Mouse (Mus musculus): ENCODE measurements around the gene Slc24a3. TPM values are rescaled to one million over a fixed set of nuclear protein-coding genes. Genes with fewer than 3 reads are reported as not detected.
A peak's percentile ranks its signal among the peaks of the same experiment; 100 is the strongest.

Gene Slc24a3
- total RNA-seq, 2 experiments from 2014 or later, result 0.58 to 0.70 TPM

DNA sequence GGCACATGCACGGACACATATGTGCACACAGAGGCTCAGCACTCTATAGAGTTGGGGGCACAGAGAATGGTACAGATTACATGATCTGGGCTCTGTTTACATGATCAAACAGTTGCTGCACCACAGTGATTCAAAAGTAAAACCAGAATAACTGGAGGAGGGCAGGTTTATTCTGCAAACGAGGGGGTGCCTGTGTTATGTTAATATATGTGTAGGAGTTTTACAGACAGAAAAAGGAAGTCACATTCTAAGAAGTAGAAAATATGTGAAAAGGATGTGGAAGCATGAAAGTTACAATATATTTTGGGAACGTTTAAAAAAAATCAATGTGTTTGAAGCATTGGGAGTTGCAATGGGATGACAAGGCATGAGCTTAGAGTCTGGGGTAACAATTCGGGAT, 175.4 kb downstream of the Slc24a3 start:
- no peak for ATAC-seq (ENCODE audit: poor library complexity, severe bottlenecking)

GRCm38 (mm10) chr2:145344521-145344920, 177.0 kb downstream of the Slc24a3 start:
- ATAC-seq (ENCODE audit: poor library complexity, severe bottlenecking), result no peak

DNA sequence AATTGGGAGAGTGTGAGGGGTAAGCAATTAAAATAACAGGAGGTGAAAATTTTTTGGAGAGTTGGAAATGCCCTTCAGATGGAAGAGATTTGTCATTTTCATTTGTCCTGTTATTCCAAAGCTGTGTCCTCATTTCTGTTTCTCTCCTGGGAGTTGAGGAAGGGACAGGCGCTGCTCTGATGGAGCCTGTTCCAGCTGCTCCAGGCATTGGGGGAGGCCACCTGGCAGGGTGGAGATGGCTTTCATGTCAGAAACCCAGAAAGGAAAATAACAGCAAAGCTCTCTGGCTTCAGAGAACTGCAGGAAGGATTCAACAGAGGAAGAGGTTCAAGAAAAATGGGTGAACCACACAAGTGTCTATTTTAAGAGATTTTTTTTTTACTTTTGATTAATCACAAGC, 186.2 kb downstream of the Slc24a3 start:
- ATAC-seq (ENCODE audit: poor library complexity, severe bottlenecking), result no peak

DNA sequence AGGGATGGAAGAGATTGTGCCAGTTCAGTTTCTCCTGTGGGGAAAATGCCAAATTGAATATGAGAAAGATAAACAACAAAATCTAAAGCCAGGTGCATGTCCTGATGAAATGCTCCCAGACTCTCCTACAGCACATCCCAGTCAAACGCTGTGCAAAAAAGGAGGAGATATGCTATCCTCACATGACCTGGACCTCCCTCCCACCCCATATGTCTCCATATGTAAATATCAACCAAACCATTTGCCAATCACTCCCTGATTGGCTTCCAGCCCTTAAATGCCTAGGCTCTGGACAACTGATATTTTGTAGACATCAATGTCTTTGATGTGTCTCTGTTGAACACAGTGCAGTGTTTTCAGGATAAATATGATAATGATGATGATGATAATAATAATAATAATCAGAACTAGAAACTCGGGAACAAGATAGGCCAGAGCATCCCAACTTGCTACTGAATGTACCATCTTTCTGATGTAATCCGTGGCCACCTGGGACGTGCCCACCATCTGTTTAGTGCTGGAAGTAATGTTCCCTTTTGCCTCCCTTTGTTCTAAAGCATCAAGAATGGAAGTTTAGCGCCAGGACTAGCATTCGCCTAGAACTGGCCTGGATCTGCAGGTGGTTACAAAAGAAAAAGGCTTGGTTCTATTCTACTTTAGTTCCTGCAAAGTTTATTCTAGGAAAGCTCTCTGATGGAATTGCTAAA, 190.8 kb downstream of the Slc24a3 start:
- ATAC-seq (ENCODE audit: poor library complexity, severe bottlenecking), result no peak

- ATAC-seq (ENCODE audit: poor library complexity, severe bottlenecking), result no peak
Observed at GRCm38 (mm10) chr2:145363604-145364003, 196.1 kb downstream of the Slc24a3 start.

DNA sequence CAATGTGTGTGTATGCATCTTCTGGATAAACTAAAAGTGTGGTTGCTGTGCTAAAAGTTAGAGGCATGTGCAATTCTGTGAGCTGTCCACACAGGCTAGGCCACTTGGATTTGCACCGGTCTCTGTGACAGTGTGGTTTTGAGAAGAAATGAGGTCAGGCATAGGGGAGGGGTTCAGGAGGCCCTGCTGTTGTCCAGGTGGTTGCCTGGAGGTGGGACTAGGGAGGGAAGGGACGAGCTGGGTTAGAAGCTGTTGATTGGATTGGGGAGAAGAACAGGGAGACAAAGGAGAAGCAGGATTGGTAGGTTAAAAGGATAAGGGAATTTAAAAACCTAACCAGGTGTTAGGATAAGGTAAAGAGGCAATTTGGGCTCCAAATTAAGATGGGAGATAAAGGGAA, 201.1 kb downstream of the Slc24a3 start:
- no peak for ATAC-seq (ENCODE audit: poor library complexity, severe bottlenecking)

DNA sequence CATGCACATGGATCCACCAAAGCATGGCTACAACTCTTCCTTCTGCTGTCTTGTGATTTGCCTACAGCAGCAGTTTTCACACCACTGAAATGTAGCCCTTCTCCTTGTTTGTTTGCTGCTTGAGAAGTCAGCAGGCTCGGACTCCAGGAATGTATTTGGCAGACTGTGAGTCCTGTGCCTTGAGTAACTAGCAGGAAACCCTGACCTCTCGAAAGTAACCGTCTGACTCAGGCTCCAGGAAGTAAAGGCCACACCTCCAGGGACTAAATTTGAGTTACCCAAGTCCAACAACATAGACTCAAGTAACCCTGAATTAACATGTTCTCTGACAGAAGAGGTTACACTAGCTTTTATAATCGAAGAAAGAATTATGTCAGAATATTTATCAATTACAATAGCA, 203.2 kb downstream of the Slc24a3 start:
- ATAC-seq (ENCODE audit: poor library complexity, severe bottlenecking), result peak; percentile 26; the same call in 1 of the 2 replicates

- ATAC-seq (ENCODE audit: poor library complexity, severe bottlenecking), result no peak
Observed at GRCm38 (mm10) chr2:145373803-145374202, 206.2 kb downstream of the Slc24a3 start.

GRCm38 (mm10) chr2:145382908-145383770, 215.6 kb downstream of the Slc24a3 start:
- ATAC-seq (ENCODE audit: poor library complexity, severe bottlenecking), result no peak

- no peak for ATAC-seq (ENCODE audit: poor library complexity, severe bottlenecking)
Observed at GRCm38 (mm10) chr2:145384221-145384620, 216.7 kb downstream of the Slc24a3 start.

GRCm38 (mm10) chr2:145385220-145385619, 217.7 kb downstream of the Slc24a3 start:
- ATAC-seq (ENCODE audit: poor library complexity, severe bottlenecking), result no peak

DNA sequence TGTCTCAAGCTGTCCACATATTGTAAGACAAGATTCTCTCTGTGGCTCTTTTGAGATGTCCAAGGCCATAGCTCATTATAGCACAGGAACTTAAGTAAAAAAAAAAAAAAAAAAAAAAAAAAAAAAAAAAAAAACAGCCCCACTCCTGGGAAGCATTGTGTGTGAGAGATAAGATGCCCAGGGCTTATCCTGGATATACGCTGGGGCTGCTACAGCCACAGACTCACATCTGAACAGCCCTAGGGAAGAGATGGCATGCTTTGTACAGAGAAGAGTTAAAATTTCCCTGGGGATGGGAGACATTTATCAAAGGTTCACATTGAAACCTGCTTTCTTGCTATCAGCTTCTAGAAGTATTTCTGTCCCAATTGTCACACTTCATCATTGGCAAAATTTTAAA, 218.2 kb downstream of the Slc24a3 start:
- ATAC-seq (ENCODE audit: poor library complexity, severe bottlenecking), result no peak

- no peak for ATAC-seq (ENCODE audit: poor library complexity, severe bottlenecking)
Observed at GRCm38 (mm10) chr2:145395804-145396203, 228.2 kb downstream of the Slc24a3 start.

GRCm38 (mm10) chr2:145396579-145396978, 229.0 kb downstream of the Slc24a3 start:
- ATAC-seq (ENCODE audit: poor library complexity, severe bottlenecking), result no peak

DNA sequence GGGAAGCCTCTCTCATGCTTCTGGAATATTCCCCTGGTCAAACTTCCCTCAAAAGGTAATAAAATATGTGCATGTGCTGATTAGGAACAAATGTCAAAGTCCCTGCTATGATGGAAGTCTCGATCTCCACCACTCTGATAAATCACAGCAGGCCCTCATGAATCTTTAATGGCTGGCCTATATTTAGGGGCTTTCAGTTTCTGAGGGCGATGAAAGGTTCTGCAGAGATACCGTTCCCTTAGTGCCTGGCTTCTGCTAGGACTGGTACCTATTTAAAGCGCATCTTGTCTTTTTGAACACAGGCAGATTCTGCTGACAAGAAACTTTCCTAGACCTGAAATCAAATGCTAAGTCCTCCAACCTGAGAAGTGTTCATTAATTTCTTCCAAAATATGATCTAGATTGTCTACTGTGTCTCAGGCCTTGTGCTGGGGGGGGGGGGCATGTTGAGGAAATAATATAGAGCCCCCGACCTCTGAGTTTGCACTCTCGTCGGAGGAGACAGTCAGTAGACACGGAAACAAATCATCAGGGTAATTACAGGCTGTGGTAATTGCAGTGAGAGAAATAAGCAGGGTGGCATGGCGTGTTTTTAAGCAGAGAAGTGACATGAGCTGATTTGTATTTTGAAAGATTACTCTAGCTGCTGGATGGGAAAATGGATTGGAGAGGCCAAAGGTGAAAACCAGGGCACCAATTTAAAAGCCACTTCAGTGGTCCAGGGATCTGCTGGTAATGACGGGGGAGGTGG, 230.1 kb downstream of the Slc24a3 start:
- ATAC-seq (ENCODE audit: poor library complexity, severe bottlenecking), result no peak

DNA sequence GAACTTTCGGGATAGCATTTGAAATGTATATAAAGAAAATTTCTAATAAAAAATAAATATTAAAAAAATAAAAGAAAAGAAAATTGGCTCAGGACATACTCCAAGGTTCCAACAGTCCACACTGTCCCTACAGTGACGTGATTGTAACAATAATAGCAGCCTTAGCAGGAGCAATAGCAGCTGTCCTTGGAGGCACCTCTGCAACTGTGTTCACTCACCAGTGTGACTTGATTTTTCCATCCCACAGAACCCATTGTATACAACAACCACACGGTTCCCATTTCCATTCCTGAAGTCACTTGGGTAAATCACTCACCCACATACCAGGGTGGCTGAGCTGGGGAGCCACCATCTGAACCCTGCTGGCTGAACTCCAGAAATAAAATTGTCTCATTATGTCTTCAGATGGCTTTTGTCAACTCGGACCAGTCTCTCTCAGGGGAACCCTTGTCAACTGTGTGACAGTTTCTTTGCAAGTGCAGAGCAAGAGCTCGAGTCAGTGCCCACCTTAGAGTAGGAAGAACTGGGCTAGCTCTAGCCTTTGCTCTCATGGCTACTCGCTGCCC, 233.8 kb downstream of the Slc24a3 start:
- ATAC-seq (ENCODE audit: poor library complexity, severe bottlenecking), result no peak

- no peak for ATAC-seq (ENCODE audit: poor library complexity, severe bottlenecking)
Observed at GRCm38 (mm10) chr2:145401996-145402395, 234.4 kb downstream of the Slc24a3 start.

- ATAC-seq (ENCODE audit: poor library complexity, severe bottlenecking), result no peak
Observed at GRCm38 (mm10) chr2:145404818-145405531, 237.4 kb downstream of the Slc24a3 start.

- peak; percentile 59 for ATAC-seq (ENCODE audit: poor library complexity, severe bottlenecking)
Observed at GRCm38 (mm10) chr2:145405746-145406145, 238.2 kb downstream of the Slc24a3 start.

- ATAC-seq (ENCODE audit: poor library complexity, severe bottlenecking), result no peak
Observed at GRCm38 (mm10) chr2:145417738-145418137, 250.2 kb downstream of the Slc24a3 start.
